Mouse (Mus musculus): ENCODE data around the gene Fem1b. TPM values are rescaled to one million over a fixed set of nuclear protein-coding genes. Genes with fewer than 3 reads are reported as not detected.
"Not testable (repeated sequence)": the region's sequence is repeated elsewhere in the genome, so short reads cannot be mapped to it uniquely, and the experiment has no call there.

Gene Fem1b
- total RNA-seq (2015): 14.9 and 15.2 TPM in 2 replicates
- 29.3 and 31.6 TPM in 2 replicates for total RNA-seq (2017)

- peak; percentile 91 for ATAC-seq (ENCODE audit: poor library complexity, severe bottlenecking)
Observed at GRCm38 (mm10) chr9:62811516-62812121, at the start of gene Fem1b. Gene Fem1b (minus strand): TSS chr9:62811934.

GRCm38 (mm10) chr9:62860866-62861265, 49.1 kb upstream of the Fem1b start:
- no peak for ATAC-seq (ENCODE audit: poor library complexity, severe bottlenecking)

GRCm38 (mm10) chr9:62860102-62860501, 48.4 kb upstream of the Fem1b start:
- ATAC-seq (ENCODE audit: poor library complexity, severe bottlenecking): not testable (repeated sequence)

GRCm38 (mm10) chr9:62858266-62859019, 46.7 kb upstream of the Fem1b start:
- no peak for ATAC-seq (ENCODE audit: poor library complexity, severe bottlenecking)

GRCm38 (mm10) chr9:62857719-62858261, 46.1 kb upstream of the Fem1b start, which contains the start of gene Calml4:
Gene Calml4 (plus strand): TSS chr9:62858080.
- 0 out of 2 replicates have a peak, but pooled peaks have one; percentile 15 for ATAC-seq (ENCODE audit: poor library complexity, severe bottlenecking)

- no peak for ATAC-seq (ENCODE audit: poor library complexity, severe bottlenecking)
Observed at GRCm38 (mm10) chr9:62857216-62857615, 45.5 kb upstream of the Fem1b start.

GRCm38 (mm10) chr9:62854483-62854882, 42.7 kb upstream of the Fem1b start:
- no peak for ATAC-seq (ENCODE audit: poor library complexity, severe bottlenecking)

- no peak for ATAC-seq (ENCODE audit: poor library complexity, severe bottlenecking)
Observed at GRCm38 (mm10) chr9:62851571-62851970, 39.8 kb upstream of the Fem1b start.

- no peak for ATAC-seq (ENCODE audit: poor library complexity, severe bottlenecking)
Observed at GRCm38 (mm10) chr9:62848641-62849040, 36.9 kb upstream of the Fem1b start.

GRCm38 (mm10) chr9:62847694-62848093, 36.0 kb upstream of the Fem1b start:
- peak; percentile 97 for ATAC-seq (ENCODE audit: poor library complexity, severe bottlenecking)

- ATAC-seq (ENCODE audit: poor library complexity, severe bottlenecking): no peak
Observed at GRCm38 (mm10) chr9:62844461-62844860, 32.7 kb upstream of the Fem1b start.

GRCm38 (mm10) chr9:62843356-62844024, 31.8 kb upstream of the Fem1b start:
- no peak for ATAC-seq (ENCODE audit: poor library complexity, severe bottlenecking)

GRCm38 (mm10) chr9:62839172-62839770, 27.5 kb upstream of the Fem1b start:
- ATAC-seq (ENCODE audit: poor library complexity, severe bottlenecking): peak; percentile 22; the same call in 1 of the 2 replicates

GRCm38 (mm10) chr9:62838506-62839171, 26.9 kb upstream of the Fem1b start, which contains the start of gene Cln6:
Gene Cln6 (plus strand): TSS chr9:62838785.
- peak; percentile 84 for ATAC-seq (ENCODE audit: poor library complexity, severe bottlenecking)

- no peak for ATAC-seq (ENCODE audit: poor library complexity, severe bottlenecking)
Observed at GRCm38 (mm10) chr9:62838146-62838505, 26.4 kb upstream of the Fem1b start.

- no peak for ATAC-seq (ENCODE audit: poor library complexity, severe bottlenecking)
Observed at GRCm38 (mm10) chr9:62837611-62838010, 25.9 kb upstream of the Fem1b start.

- ATAC-seq (ENCODE audit: poor library complexity, severe bottlenecking): no peak
Observed at GRCm38 (mm10) chr9:62835705-62836446, 24.1 kb upstream of the Fem1b start.

- ATAC-seq (ENCODE audit: poor library complexity, severe bottlenecking): no peak
Observed at GRCm38 (mm10) chr9:62834906-62835305, 23.2 kb upstream of the Fem1b start.

- ATAC-seq (ENCODE audit: poor library complexity, severe bottlenecking): no peak
Observed at GRCm38 (mm10) chr9:62829877-62830276, 18.1 kb upstream of the Fem1b start.

GRCm38 (mm10) chr9:62828662-62829086, 16.9 kb upstream of the Fem1b start:
- ATAC-seq (ENCODE audit: poor library complexity, severe bottlenecking): peak; percentile 100
